Mouse (Mus musculus) left cerebral cortex, adult 9 months (tissue): ENCODE measurements at regions not wholly inside any gene's neighbourhood (a gene's known extent, or its start where the extent isn't known, plus 50 kb on each side); places are given as distances from the start of the nearest gene placed in this dataset.

Experiments used
- DNase-seq, 2 experiments: peaks; one replicate each; pipeline ENCODE4 v3.0.0; 2022; ENCODE audit warnings: low spot score in 2 of 2

DNA sequence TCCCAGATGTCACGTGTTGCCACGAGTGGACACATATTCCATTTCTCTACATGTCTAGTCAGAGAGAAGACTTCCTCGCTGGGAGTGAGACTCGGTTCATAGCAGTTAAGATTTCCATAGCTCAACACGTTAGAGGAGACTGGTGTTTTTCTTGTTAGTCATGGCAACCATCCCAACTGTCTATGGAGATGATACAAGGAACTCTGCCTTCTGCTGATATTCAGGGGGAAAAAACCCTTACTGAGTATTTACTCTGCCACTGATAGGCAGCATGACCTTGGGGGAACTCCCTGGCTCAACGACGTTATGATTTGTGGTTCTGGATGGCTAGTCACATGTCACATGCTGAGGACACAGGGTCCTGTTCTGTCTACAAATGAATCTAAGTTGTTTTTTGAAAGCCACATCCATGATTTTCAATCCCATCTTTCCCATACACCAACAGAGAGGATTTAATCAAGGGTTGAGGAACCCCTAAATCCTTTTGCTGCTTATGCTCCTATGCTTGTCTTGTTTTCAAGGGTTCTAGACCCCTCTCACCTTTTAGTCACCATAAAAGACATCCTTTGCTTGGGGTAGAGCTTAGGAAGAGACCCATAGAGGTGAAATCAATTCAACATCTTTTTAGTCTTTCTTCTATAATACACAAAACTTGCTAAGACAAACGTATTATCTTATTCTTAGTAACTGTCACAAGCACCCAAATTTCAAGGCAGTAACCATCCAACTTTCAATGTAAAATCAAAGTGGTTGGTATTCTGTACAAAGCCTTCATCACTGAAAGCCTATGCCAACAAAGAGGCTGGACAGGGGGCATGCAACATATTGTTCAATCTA is 50.2 kb upstream of the Adtrp start:
- DNase-seq, result no peak
